Mouse (Mus musculus): ENCODE results near the gene Npas3. TPM values are rescaled to one million over a fixed set of nuclear protein-coding genes. Genes with fewer than 3 reads are reported as not detected.

Npas3 gene
- polyA plus RNA-seq, 1 experiment from 2014 or later = 27.9 TPM

GRCm38 (mm10) chr12:53768392-53768791 lies 519.9 kb downstream of the Npas3 start:
- 80% methylated on average over 11 of the region's 11 CpGs for WGBS
- no peak overlapping the region for H3K4me2 ChIP-seq (ENCODE audit: low read length)
- H3K9ac ChIP-seq (ENCODE audit: low read depth, low read length) = no peak overlapping the region
- H3K27me3 ChIP-seq (ENCODE audit: control insufficient read depth, insufficient read depth, low read depth, low read length) = no peaks in the 10 kb centered on the region
- no peaks in the 10 kb centered on the region for H3K36me3 ChIP-seq (ENCODE audit: control insufficient read depth, insufficient read depth, low read length)
- no peak overlapping the region for H3K4me3 ChIP-seq (ENCODE audit: low read depth, low read length)
- H3K4me1 ChIP-seq (ENCODE audit: control insufficient read depth, insufficient read depth, low read length) = peaks cover 14% of the 10 kb centered on the region
- ATAC-seq = no peak
- no peaks in the 10 kb centered on the region for H3K9me3 ChIP-seq (replicated peaks; ENCODE audit: control insufficient read depth, low read length, poor library complexity, severe bottlenecking)
- no peak overlapping the region for H3K27ac ChIP-seq (ENCODE audit: low read length)

- no peak for ATAC-seq
- Histone ChIP-seq H3K9ac (ENCODE audit: low read depth, low read length) (no peak overlapping the region), H3K36me3 (ENCODE audit: control insufficient read depth, insufficient read depth, low read length) (no peaks in the 10 kb centered on the region), H3K9me3 (replicated peaks; ENCODE audit: control insufficient read depth, low read length, poor library complexity, severe bottlenecking) (no peaks in the 10 kb centered on the region), H3K4me2 (ENCODE audit: low read length) (no peak overlapping the region), H3K4me3 (ENCODE audit: low read depth, low read length) (no peak overlapping the region), H3K27me3 (ENCODE audit: control insufficient read depth, insufficient read depth, low read depth, low read length) (no peaks in the 10 kb centered on the region), H3K4me1 (ENCODE audit: control insufficient read depth, insufficient read depth, low read length) (peaks cover 8% of the 10 kb centered on the region), H3K27ac (ENCODE audit: low read length) (no peak overlapping the region)
- WGBS = 64% methylated on average over 14 of the region's 14 CpGs
Observed at GRCm38 (mm10) chr12:53771394-53771936, 523.0 kb downstream of the Npas3 start.

- Histone ChIP-seq H3K4me3 (ENCODE audit: low read depth, low read length) (no peak overlapping the region), H3K9me3 (replicated peaks; ENCODE audit: control insufficient read depth, low read length, poor library complexity, severe bottlenecking) (no peaks in the 10 kb centered on the region)
Observed at GRCm38 (mm10) chr12:53781850-53782552, 533.5 kb downstream of the Npas3 start.

GRCm38 (mm10) chr12:53789501-53789900 lies 541.0 kb downstream of the Npas3 start:
- H3K36me3 ChIP-seq (ENCODE audit: control insufficient read depth, insufficient read depth, low read length) = no peaks in the 10 kb centered on the region
- H3K4me2 ChIP-seq (ENCODE audit: low read length) = no peak overlapping the region
- H3K27me3 ChIP-seq (ENCODE audit: control insufficient read depth, insufficient read depth, low read depth, low read length) = no peaks in the 10 kb centered on the region
- H3K9me3 ChIP-seq (replicated peaks; ENCODE audit: control insufficient read depth, low read length, poor library complexity, severe bottlenecking) = no peaks in the 10 kb centered on the region
- no peak overlapping the region for H3K9ac ChIP-seq (ENCODE audit: low read depth, low read length)
- 86% methylated on average over 10 of the region's 10 CpGs for WGBS
- no peak overlapping the region for H3K27ac ChIP-seq (ENCODE audit: low read length)
- no peak for ATAC-seq
- peaks cover 6% of the 10 kb centered on the region; the same call in 1 of the 2 replicates for H3K4me1 ChIP-seq (ENCODE audit: control insufficient read depth, insufficient read depth, low read length)
- H3K4me3 ChIP-seq (ENCODE audit: low read depth, low read length) = no peak overlapping the region

More at GRCm38 (mm10) chr12:53781850-53782552, 533.5 kb downstream of the Npas3 start:
- Histone ChIP-seq H3K36me3 (ENCODE audit: control insufficient read depth, insufficient read depth, low read length) (no peaks in the 10 kb centered on the region), H3K4me2 (ENCODE audit: low read length) (no peak overlapping the region), H3K4me1 (ENCODE audit: control insufficient read depth, insufficient read depth, low read length) (peaks cover 3% of the 10 kb centered on the region; the same call in 1 of the 2 replicates), H3K9ac (ENCODE audit: low read depth, low read length) (no peak overlapping the region), H3K27ac (ENCODE audit: low read length) (no peak overlapping the region), H3K27me3 (ENCODE audit: control insufficient read depth, insufficient read depth, low read depth, low read length) (no peaks in the 10 kb centered on the region)
- WGBS = 30% methylated on average over 11 of the region's 11 CpGs
- no peak for ATAC-seq

- Histone ChIP-seq H3K9ac (ENCODE audit: low read depth, low read length) (no peak overlapping the region), H3K9me3 (replicated peaks; ENCODE audit: control insufficient read depth, low read length, poor library complexity, severe bottlenecking) (no peaks in the 10 kb centered on the region), H3K4me2 (ENCODE audit: low read length) (no peak overlapping the region), H3K27ac (ENCODE audit: low read length) (no peak overlapping the region), H3K4me1 (ENCODE audit: control insufficient read depth, insufficient read depth, low read length) (peaks cover 6% of the 10 kb centered on the region; the same call in 1 of the 2 replicates), H3K4me3 (ENCODE audit: low read depth, low read length) (no peak overlapping the region), H3K27me3 (ENCODE audit: control insufficient read depth, insufficient read depth, low read depth, low read length) (no peaks in the 10 kb centered on the region), H3K36me3 (ENCODE audit: control insufficient read depth, insufficient read depth, low read length) (no peaks in the 10 kb centered on the region)
- 87% methylated on average over 6 of the region's 6 CpGs for WGBS
- no peak for ATAC-seq
Observed at GRCm38 (mm10) chr12:53794718-53795400, 546.4 kb downstream of the Npas3 start.

GRCm38 (mm10) chr12:53801831-53802230 lies 553.4 kb downstream of the Npas3 start:
- no peak for ATAC-seq
- Histone ChIP-seq H3K27me3 (ENCODE audit: control insufficient read depth, insufficient read depth, low read depth, low read length) (no peaks in the 10 kb centered on the region), H3K4me2 (ENCODE audit: low read length) (no peak overlapping the region), H3K4me1 (ENCODE audit: control insufficient read depth, insufficient read depth, low read length) (peaks cover 9% of the 10 kb centered on the region), H3K9ac (ENCODE audit: low read depth, low read length) (no peak overlapping the region), H3K36me3 (ENCODE audit: control insufficient read depth, insufficient read depth, low read length) (no peaks in the 10 kb centered on the region), H3K4me3 (ENCODE audit: low read depth, low read length) (no peak overlapping the region), H3K9me3 (replicated peaks; ENCODE audit: control insufficient read depth, low read length, poor library complexity, severe bottlenecking) (no peaks in the 10 kb centered on the region), H3K27ac (ENCODE audit: low read length) (no peak overlapping the region)
- WGBS = 84% methylated on average over 6 of the region's 6 CpGs

GRCm38 (mm10) chr12:53802381-53802780 lies 553.9 kb downstream of the Npas3 start:
- Histone ChIP-seq H3K27me3 (ENCODE audit: control insufficient read depth, insufficient read depth, low read depth, low read length) (no peaks in the 10 kb centered on the region), H3K36me3 (ENCODE audit: control insufficient read depth, insufficient read depth, low read length) (no peaks in the 10 kb centered on the region), H3K4me3 (ENCODE audit: low read depth, low read length) (no peak overlapping the region), H3K9me3 (replicated peaks; ENCODE audit: control insufficient read depth, low read length, poor library complexity, severe bottlenecking) (no peaks in the 10 kb centered on the region), H3K9ac (ENCODE audit: low read depth, low read length) (no peak overlapping the region), H3K27ac (ENCODE audit: low read length) (no peak overlapping the region; the same call in 1 of the 2 replicates), H3K4me1 (ENCODE audit: control insufficient read depth, insufficient read depth, low read length) (peaks cover 9% of the 10 kb centered on the region), H3K4me2 (ENCODE audit: low read length) (no peak overlapping the region)
- WGBS = 40% methylated on average over 7 of the region's 7 CpGs
- no peak for ATAC-seq

GRCm38 (mm10) chr12:53810081-53810480 lies 561.6 kb downstream of the Npas3 start:
- H3K4me1 ChIP-seq (ENCODE audit: control insufficient read depth, insufficient read depth, low read length) = peaks cover 7% of the 10 kb centered on the region; the same call in 1 of the 2 replicates
- WGBS = 93% methylated on average over 2 of the region's 2 CpGs
- no peak for ATAC-seq

GRCm38 (mm10) chr12:53814291-53814690 lies 565.8 kb downstream of the Npas3 start:
- Histone ChIP-seq H3K4me2 (ENCODE audit: low read length) (no peak overlapping the region), H3K4me3 (ENCODE audit: low read depth, low read length) (no peak overlapping the region), H3K9me3 (replicated peaks; ENCODE audit: control insufficient read depth, low read length, poor library complexity, severe bottlenecking) (no peaks in the 10 kb centered on the region), H3K27ac (ENCODE audit: low read length) (no peak overlapping the region), H3K4me1 (ENCODE audit: control insufficient read depth, insufficient read depth, low read length) (peaks cover 7% of the 10 kb centered on the region; the same call in 1 of the 2 replicates), H3K9ac (ENCODE audit: low read depth, low read length) (no peak overlapping the region), H3K36me3 (ENCODE audit: control insufficient read depth, insufficient read depth, low read length) (no peaks in the 10 kb centered on the region), H3K27me3 (ENCODE audit: control insufficient read depth, insufficient read depth, low read depth, low read length) (no peaks in the 10 kb centered on the region)
- WGBS = 89% methylated on average over 7 of the region's 7 CpGs
- no peak for ATAC-seq

More at GRCm38 (mm10) chr12:53810081-53810480, 561.6 kb downstream of the Npas3 start:
- no peaks in the 10 kb centered on the region for H3K9me3 ChIP-seq (replicated peaks; ENCODE audit: control insufficient read depth, low read length, poor library complexity, severe bottlenecking)
- no peaks in the 10 kb centered on the region for H3K27me3 ChIP-seq (ENCODE audit: control insufficient read depth, insufficient read depth, low read depth, low read length)
- no peak overlapping the region for H3K4me3 ChIP-seq (ENCODE audit: low read depth, low read length)
- no peak overlapping the region for H3K4me2 ChIP-seq (ENCODE audit: low read length)
- no peak overlapping the region for H3K9ac ChIP-seq (ENCODE audit: low read depth, low read length)
- H3K36me3 ChIP-seq (ENCODE audit: control insufficient read depth, insufficient read depth, low read length) = no peaks in the 10 kb centered on the region
- no peak overlapping the region for H3K27ac ChIP-seq (ENCODE audit: low read length)

All from midbrain, embryonic 16.5 days (tissue).